Comparison of ENCODE assay signal across 8 mouse cellular contexts in the genomic region with DNA sequence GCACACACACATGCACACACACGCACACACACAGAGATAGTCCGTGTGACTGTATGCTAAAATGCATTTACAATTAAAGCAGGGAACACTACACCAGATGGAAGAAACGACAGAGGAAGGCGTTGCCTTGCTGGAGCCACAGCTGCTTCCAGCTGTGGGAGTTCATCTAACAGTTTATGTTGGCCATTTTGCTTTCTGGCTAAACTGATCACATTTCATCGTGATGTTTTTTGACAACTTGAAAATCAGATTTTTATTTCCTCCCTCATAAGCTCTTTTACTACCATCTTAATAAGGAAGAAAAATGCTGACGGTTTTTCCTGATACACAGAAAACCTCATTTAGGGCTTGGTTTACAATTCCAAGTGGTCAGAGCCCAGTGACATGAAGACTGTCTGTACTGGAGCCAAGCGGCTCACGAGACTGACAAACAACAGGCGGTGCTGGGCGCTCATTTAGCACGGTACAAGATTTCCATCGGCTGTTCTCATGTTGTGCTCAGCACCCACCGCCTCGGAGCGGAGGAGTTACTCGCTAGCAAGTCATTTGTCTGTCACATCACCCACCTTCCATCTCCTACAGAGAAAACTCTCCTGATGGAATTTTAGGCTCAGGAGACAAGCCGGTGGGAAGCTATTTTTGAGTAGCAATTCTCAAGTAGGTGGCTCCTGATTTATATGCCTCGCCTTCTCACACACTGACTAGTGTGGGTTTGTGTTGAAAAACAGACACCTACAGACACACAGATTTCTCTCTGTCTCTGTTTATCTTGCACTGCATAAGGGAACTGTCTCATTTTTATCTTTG. TPM values are rescaled to one million over a fixed set of nuclear protein-coding genes. Genes with fewer than 3 reads are reported as not detected.
DNase-seq lines count a peak whose midpoint lies in the region; ATAC-seq and TF ChIP-seq lines count a peak whose summit lies in the region.

No protein-coding gene starts in this region.

- H3K36me3 ChIP-seq in forebrain, embryonic 12.5 days (replicated peaks): no peaks in the 10 kb centered on the region
- no peaks in the 10 kb centered on the region for H3K36me3 ChIP-seq in forebrain, embryonic 11.5 days (ENCODE audit: control insufficient read depth, insufficient read depth, low read length)
- no peaks in the 10 kb centered on the region for H3K36me3 ChIP-seq in forebrain, embryonic 14.5 days (ENCODE audit: control insufficient read depth, insufficient read depth, low read length)
- no peaks in the 10 kb centered on the region for H3K36me3 ChIP-seq in hindbrain, embryonic 14.5 days (replicated peaks; ENCODE audit: control insufficient read depth, insufficient read depth)

- H3K4me1 ChIP-seq in forebrain, embryonic 12.5 days: peaks cover 43% of the 10 kb centered on the region
- peaks cover 4% of the 10 kb centered on the region for H3K4me1 ChIP-seq in forebrain, embryonic 11.5 days (replicated peaks; ENCODE audit: control insufficient read depth, insufficient read depth, low read length)
- peaks cover 24% of the 10 kb centered on the region for H3K4me1 ChIP-seq in forebrain, embryonic 14.5 days (ENCODE audit: control insufficient read depth, insufficient read depth, low read length)
- peaks cover 38% of the 10 kb centered on the region for H3K4me1 ChIP-seq in hindbrain, embryonic 14.5 days (replicated peaks; ENCODE audit: control insufficient read depth, insufficient read depth, low read length)
- peaks cover 37% of the 10 kb centered on the region for H3K4me1 ChIP-seq in olfactory bulb, adult 2 months (ENCODE audit: control insufficient read depth, insufficient read depth, low read length)

- TF ChIP-seq CTCF in olfactory bulb, adult 2 months (IDR thresholded peaks at IDR 0.05; ENCODE audit: insufficient read depth, low read depth, low read length): no peak

- no peak for DNase-seq in forebrain, embryonic 11.5 days (ENCODE audit: low spot score)
- peak; percentile 64 for DNase-seq in forebrain, embryonic 14.5 days (ENCODE audit: low spot score)
- DNase-seq in hindbrain, embryonic 14.5 days (ENCODE audit: low spot score): no peak
- peak; percentile 55 to 73 for DNase-seq in left cerebral cortex, postnatal 10 days (ENCODE audit: extremely low spot score in 1 of 2, low spot score in 2 of 2)
- DNase-seq in thymus, postnatal 36 days: no peak
- DNase-seq in cerebellum, adult 8-10 months: no peak

- H3K27ac ChIP-seq in forebrain, embryonic 12.5 days: 0 out of 2 replicates have a peak overlapping the region, but pooled peaks have one; percentile 10
- H3K27ac ChIP-seq in forebrain, embryonic 11.5 days (ENCODE audit: low read depth, low read length): no peak overlapping the region
- H3K27ac ChIP-seq in forebrain, embryonic 14.5 days (ENCODE audit: low read depth, low read length): peak overlapping the region; percentile 74
- H3K27ac ChIP-seq in hindbrain, embryonic 14.5 days: peak overlapping the region; percentile 68
- H3K27ac ChIP-seq in olfactory bulb, adult 2 months (ENCODE audit: insufficient read depth, low read depth, low read length): peak overlapping the region; percentile 69

- no peak overlapping the region for H3K9ac ChIP-seq in forebrain, embryonic 12.5 days
- H3K9ac ChIP-seq in forebrain, embryonic 11.5 days (ENCODE audit: low read length): no peak overlapping the region
- H3K9ac ChIP-seq in forebrain, embryonic 14.5 days (ENCODE audit: low read length): no peak overlapping the region
- H3K9ac ChIP-seq in hindbrain, embryonic 14.5 days: no peak overlapping the region

- ATAC-seq in forebrain, embryonic 12.5 days (ENCODE audit: low FRiP score): 0 out of 2 replicates have a peak, but pooled peaks have one; percentile 48
- no peak for ATAC-seq in forebrain, embryonic 11.5 days (replicated peaks; ENCODE audit: low FRiP score)
- peak; percentile 54; the same call in 1 of the 2 replicates for ATAC-seq in forebrain, embryonic 14.5 days
- ATAC-seq in hindbrain, embryonic 14.5 days (ENCODE audit: low FRiP score): peak; percentile 33; the same call in 1 of the 2 replicates

- H3K9me3 ChIP-seq in forebrain, embryonic 12.5 days: no peaks in the 10 kb centered on the region
- H3K9me3 ChIP-seq in forebrain, embryonic 11.5 days (ENCODE audit: control insufficient read depth, low read length): no peaks in the 10 kb centered on the region
- H3K9me3 ChIP-seq in forebrain, embryonic 14.5 days (replicated peaks; ENCODE audit: control insufficient read depth, low read length): no peaks in the 10 kb centered on the region
- no peaks in the 10 kb centered on the region for H3K9me3 ChIP-seq in hindbrain, embryonic 14.5 days (ENCODE audit: control insufficient read depth, low read length)

- intact Hi-C loops in left cerebral cortex, postnatal 10 days (cut with DNase I): loop anchor here (5.0 kb wide), 1 partner anchor 102 kb away; the partner anchor contains the start of gene Rev3l

- TF ChIP-seq POLR2A in olfactory bulb, adult 2 months (IDR thresholded peaks at IDR 0.05; ENCODE audit: insufficient read depth, low read depth, low read length): no peak

- H3K27me3 ChIP-seq in forebrain, embryonic 12.5 days: no peaks in the 10 kb centered on the region
- H3K27me3 ChIP-seq in forebrain, embryonic 11.5 days (ENCODE audit: control insufficient read depth, insufficient read depth, low read length): no peaks in the 10 kb centered on the region
- H3K27me3 ChIP-seq in forebrain, embryonic 14.5 days (replicated peaks; ENCODE audit: control insufficient read depth, insufficient read depth, low read length): no peaks in the 10 kb centered on the region
- no peaks in the 10 kb centered on the region for H3K27me3 ChIP-seq in hindbrain, embryonic 14.5 days (ENCODE audit: control insufficient read depth, insufficient read depth, low read length)

- no peak overlapping the region for H3K4me2 ChIP-seq in forebrain, embryonic 12.5 days
- no peak overlapping the region for H3K4me2 ChIP-seq in forebrain, embryonic 11.5 days (ENCODE audit: low read depth, low read length, severe bottlenecking)
- no peak overlapping the region for H3K4me2 ChIP-seq in forebrain, embryonic 14.5 days (ENCODE audit: low read length)
- H3K4me2 ChIP-seq in hindbrain, embryonic 14.5 days (replicated peaks): peak overlapping the region; percentile 6; the same call in 1 of the 2 replicates

- no peak overlapping the region for H3K4me3 ChIP-seq in forebrain, embryonic 12.5 days (replicated peaks)
- no peak overlapping the region for H3K4me3 ChIP-seq in forebrain, embryonic 11.5 days (ENCODE audit: low read depth, low read length)
- H3K4me3 ChIP-seq in forebrain, embryonic 14.5 days (ENCODE audit: low read depth, low read length): no peak overlapping the region
- no peak overlapping the region for H3K4me3 ChIP-seq in hindbrain, embryonic 14.5 days (replicated peaks; ENCODE audit: low read length)
- H3K4me3 ChIP-seq in olfactory bulb, adult 2 months (ENCODE audit: insufficient read depth, low read depth, low read length): no peak overlapping the region; the same call in 1 of the 2 replicates

- WGBS in forebrain, embryonic 12.5 days: 68% methylated on average over 18 of the region's 18 CpGs
- WGBS in forebrain, embryonic 11.5 days: 75% methylated on average over 18 of the region's 18 CpGs
- 62% methylated on average over 18 of the region's 18 CpGs for WGBS in forebrain, embryonic 14.5 days
- WGBS in hindbrain, embryonic 14.5 days: 47% methylated on average over 18 of the region's 18 CpGs
- 21% methylated on average over 18 of the region's 18 CpGs for WGBS in olfactory bulb, adult 2 months

RNA-seq across cellular contexts. Expression of gene Traf3ip2, which starts 17.2 kb away (rescaled TPM):
- 4.7 and 6.0 TPM in 2 replicates for polyA plus RNA-seq in forebrain, embryonic 12.5 days (2016; fragmentation: Nextera tagmentation; extraction: Ambion mirVana)
- 3.8 and 5.4 TPM in 2 replicates for polyA plus RNA-seq in forebrain, embryonic 11.5 days (2014; fragmentation: Nextera tagmentation; extraction: Ambion mirVana)
- polyA plus RNA-seq in forebrain, embryonic 14.5 days (2014; fragmentation: Nextera tagmentation; extraction: Ambion mirVana): 4.8 and 5.7 TPM in 2 replicates
- 8.3 and 10.1 TPM in 2 replicates for polyA plus RNA-seq in hindbrain, embryonic 14.5 days (2014; fragmentation: Nextera tagmentation; extraction: Ambion mirVana)
- 1 to 10 TPM in 1 of 2 experiments, under 1 TPM in 1; 0.47 to 1.2 TPM for total RNA-seq in left cerebral cortex, postnatal 10 days (2021)
- polyA plus RNA-seq in olfactory bulb, adult 2 months (2012; ENCODE audit: insufficient read depth, insufficient read length, low replicate concordance, missing spikeins): not detected in 2 replicates

Comparison
In these comparisons a context has a peak if more than half of its experiments do, and no peak if none do; other contexts are left out.
1. DNase-seq: peak in forebrain, embryonic 14.5 days (single experiment) and left cerebral cortex, postnatal 10 days (2 of 2); none in forebrain, embryonic 11.5 days (single experiment), hindbrain, embryonic 14.5 days (single experiment), thymus, postnatal 36 days (0 of 2) and cerebellum, adult 8-10 months (single experiment).